Mouse (Mus musculus) midbrain, embryonic 10.5 days (tissue): ENCODE measurements around the gene Gm49380. TPM values are rescaled to one million over a fixed set of nuclear protein-coding genes. Genes with fewer than 3 reads are reported as not detected.

Experiments
- DNase-seq: peaks from one replicate; pipeline ENCODE4 v3.0.0-alpha.2; 2017; ENCODE audit warnings: low spot score
- H3K27ac ChIP-seq: fragments of 300-500 bp; sonication (generic); replicated peaks from 2 replicates; pipeline ENCODE4 v1.5.1; 2016; ENCODE audit warnings: mild to moderate bottlenecking
- H3K27me3 ChIP-seq: fragments of 300-500 bp; sonication (generic); 2 replicates; pipeline ENCODE4 v1.6.1; 2016; ENCODE audit warnings: low read depth, mild to moderate bottlenecking; ENCODE audit not compliant: poor library complexity, severe bottlenecking
- H3K36me3 ChIP-seq: fragments of 300-500 bp; sonication (generic); 2 replicates; pipeline ENCODE4 v1.6.1; 2016; ENCODE audit warnings: mild to moderate bottlenecking, moderate library complexity
- H3K4me1 ChIP-seq: fragments of 300-500 bp; sonication (generic); 2 replicates; pipeline ENCODE4 v1.6.1; 2016
- H3K4me3 ChIP-seq: fragments of 300-500 bp; sonication (generic); 2 replicates; pipeline ENCODE4 v1.5.1; 2016; ENCODE audit warnings: mild to moderate bottlenecking, moderate library complexity
- H3K9me3 ChIP-seq: fragments of 300-500 bp; sonication (generic); replicated peaks from 2 replicates; pipeline ENCODE4 v1.6.1; 2016; ENCODE audit warnings: mild to moderate bottlenecking
- WGBS: fragments of 180-500 bp; shearing (Covaris S2); methylation state at CpG from one replicate; pipeline ENCODE4 v1.1.7; 2016; 5-methylcytosine and 5-hydroxymethylcytosine counted together
- polyA plus RNA-seq: library from polyadenylated mRNA; unstranded; fragments of >200 nt; fragmentation: Nextera tagmentation; extraction: Ambion mirVana; gene quantifications from 2 replicates; pipeline ENCODE4 v1.2.1, GENCODE M21; 2016

Gm49380 gene
- polyA plus RNA-seq, 1 experiment from 2014 or later, result 0.35 TPM

- under 1% methylated on average over 14 of the region's 14 CpGs for WGBS
- peak overlapping the region; percentile 76 for H3K4me3 ChIP-seq
- H3K27me3 ChIP-seq, result peaks cover 98% of the 10 kb centered on the region
- H3K4me1 ChIP-seq, result peaks cover 60% of the 10 kb centered on the region
- H3K36me3 ChIP-seq, result no peaks in the 10 kb centered on the region
- no peaks in the 10 kb centered on the region for H3K9me3 ChIP-seq
- peak overlapping the region; percentile 85 for H3K27ac ChIP-seq
- DNase-seq, result no peak
These were observed 29.1 kb downstream of the Gm49380 start for GRCm38 (mm10) chr9:44084236-44084635.

- WGBS, result 9% methylated on average over 23 of the region's 23 CpGs
- no peaks in the 10 kb centered on the region for H3K36me3 ChIP-seq
- H3K4me1 ChIP-seq, result peaks cover 66% of the 10 kb centered on the region
- no peaks in the 10 kb centered on the region for H3K9me3 ChIP-seq
- peaks cover 98% of the 10 kb centered on the region for H3K27me3 ChIP-seq
- no peak overlapping the region for H3K27ac ChIP-seq
- DNase-seq, result no peak
- H3K4me3 ChIP-seq, result peak overlapping the region; percentile 76
These were observed 29.7 kb downstream of the Gm49380 start for GRCm38 (mm10) chr9:44083392-44084121.

- peaks cover 98% of the 10 kb centered on the region for H3K27me3 ChIP-seq
- peaks cover 65% of the 10 kb centered on the region for H3K4me1 ChIP-seq
- WGBS, result 95% methylated on average over 5 of the region's 5 CpGs
- DNase-seq, result no peak
- no peaks in the 10 kb centered on the region for H3K36me3 ChIP-seq
- H3K27ac ChIP-seq, result no peak overlapping the region
- H3K9me3 ChIP-seq, result no peaks in the 10 kb centered on the region
- no peak overlapping the region for H3K4me3 ChIP-seq
These were observed 31.0 kb downstream of the Gm49380 start for GRCm38 (mm10) chr9:44082266-44082665.

GRCm38 (mm10) chr9:44081581-44081980, 31.7 kb downstream of the Gm49380 start:
- Histone ChIP-seq H3K36me3 (no peaks in the 10 kb centered on the region), H3K27ac (no peak overlapping the region), H3K4me1 (peaks cover 67% of the 10 kb centered on the region), H3K27me3 (peaks cover 93% of the 10 kb centered on the region), H3K9me3 (no peaks in the 10 kb centered on the region), H3K4me3 (no peak overlapping the region)
- 85% methylated on average over 5 of the region's 5 CpGs for WGBS
- DNase-seq, result no peak

- Histone ChIP-seq H3K4me1 (peaks cover 67% of the 10 kb centered on the region), H3K27me3 (peaks cover 92% of the 10 kb centered on the region), H3K27ac (no peak overlapping the region), H3K4me3 (no peak overlapping the region), H3K9me3 (no peaks in the 10 kb centered on the region), H3K36me3 (0 out of 2 replicates have a peak, but pooled peaks cover 2% of the 10 kb centered on the region)
- no peak for DNase-seq
- WGBS, result 89% methylated on average over 5 of the region's 5 CpGs
These were observed 32.3 kb downstream of the Gm49380 start for GRCm38 (mm10) chr9:44080953-44081352.

GRCm38 (mm10) chr9:44079997-44080780, 33.1 kb downstream of the Gm49380 start:
- no peak for DNase-seq
- Histone ChIP-seq H3K27me3 (peaks cover 92% of the 10 kb centered on the region), H3K9me3 (no peaks in the 10 kb centered on the region), H3K4me1 (peaks cover 67% of the 10 kb centered on the region), H3K36me3 (0 out of 2 replicates have a peak, but pooled peaks cover 3% of the 10 kb centered on the region), H3K4me3 (no peak overlapping the region), H3K27ac (no peak overlapping the region)
- WGBS, result 72% methylated on average over 10 of the region's 10 CpGs

GRCm38 (mm10) chr9:44078955-44079756, 34.1 kb downstream of the Gm49380 start:
- H3K9me3 ChIP-seq, result no peaks in the 10 kb centered on the region
- WGBS, result 36% methylated on average over 16 of the region's 16 CpGs
- peak overlapping the region; percentile 46; the same call in 1 of the 2 replicates for H3K27ac ChIP-seq
- no peak for DNase-seq
- 0 out of 2 replicates have a peak, but pooled peaks cover 3% of the 10 kb centered on the region for H3K36me3 ChIP-seq
- no peak overlapping the region for H3K4me3 ChIP-seq
- H3K27me3 ChIP-seq, result peaks cover 93% of the 10 kb centered on the region
- peaks cover 66% of the 10 kb centered on the region for H3K4me1 ChIP-seq

- no peak overlapping the region for H3K4me3 ChIP-seq
- WGBS, result 84% methylated on average over 10 of the region's 10 CpGs
- no peaks in the 10 kb centered on the region for H3K9me3 ChIP-seq
- no peak for DNase-seq
- peaks cover 85% of the 10 kb centered on the region for H3K27me3 ChIP-seq
- peaks cover 66% of the 10 kb centered on the region for H3K4me1 ChIP-seq
- 0 out of 2 replicates have a peak, but pooled peaks cover 3% of the 10 kb centered on the region for H3K36me3 ChIP-seq
- H3K27ac ChIP-seq, result no peak overlapping the region
These were observed 35.0 kb downstream of the Gm49380 start for GRCm38 (mm10) chr9:44078136-44078797.

GRCm38 (mm10) chr9:44077266-44077910, 35.9 kb downstream of the Gm49380 start:
- WGBS, result 87% methylated on average over 11 of the region's 11 CpGs
- Histone ChIP-seq H3K27ac (no peak overlapping the region), H3K27me3 (peaks cover 76% of the 10 kb centered on the region), H3K4me1 (peaks cover 73% of the 10 kb centered on the region), H3K4me3 (no peak overlapping the region), H3K36me3 (0 out of 2 replicates have a peak, but pooled peaks cover 3% of the 10 kb centered on the region), H3K9me3 (no peaks in the 10 kb centered on the region)
- DNase-seq, result no peak

GRCm38 (mm10) chr9:44076764-44077120, 36.6 kb downstream of the Gm49380 start:
- no peaks in the 10 kb centered on the region for H3K9me3 ChIP-seq
- 9% methylated on average over 5 of the region's 5 CpGs for WGBS
- DNase-seq, result peak; percentile 63
- H3K36me3 ChIP-seq, result 0 out of 2 replicates have a peak, but pooled peaks cover 3% of the 10 kb centered on the region
- peaks cover 80% of the 10 kb centered on the region for H3K4me1 ChIP-seq
- no peak overlapping the region for H3K27ac ChIP-seq
- H3K27me3 ChIP-seq, result peaks cover 70% of the 10 kb centered on the region
- H3K4me3 ChIP-seq, result no peak overlapping the region

GRCm38 (mm10) chr9:44075996-44076763, 37.1 kb downstream of the Gm49380 start:
- no peak overlapping the region for H3K4me3 ChIP-seq
- 0 out of 2 replicates have a peak overlapping the region, but pooled peaks have one; percentile 52 for H3K27ac ChIP-seq
- H3K36me3 ChIP-seq, result 0 out of 2 replicates have a peak, but pooled peaks cover 3% of the 10 kb centered on the region
- H3K9me3 ChIP-seq, result no peaks in the 10 kb centered on the region
- peaks cover 85% of the 10 kb centered on the region for H3K4me1 ChIP-seq
- DNase-seq, result no peak
- peaks cover 64% of the 10 kb centered on the region for H3K27me3 ChIP-seq
- 66% methylated on average over 16 of the region's 16 CpGs for WGBS
